Mouse (Mus musculus) liver, adult 2 months (tissue): Measurements from ENCODE around the gene Art3.

ENCODE experiments used
- CTCF ChIP-seq: fragments of 200-500 bp; IDR thresholded peaks from 2 replicates; pipeline ENCODE4 v1.5.1; 2011; ENCODE audit warnings: low read depth, low read length, control low read depth
- POLR2A ChIP-seq: fragments of 200-500 bp; IDR thresholded peaks from 2 replicates; pipeline ENCODE4 v1.6.1; 2011; ENCODE audit warnings: low read length, control low read depth; ENCODE audit not compliant: insufficient read depth; ENCODE audit errors: extremely low read depth

DNA sequence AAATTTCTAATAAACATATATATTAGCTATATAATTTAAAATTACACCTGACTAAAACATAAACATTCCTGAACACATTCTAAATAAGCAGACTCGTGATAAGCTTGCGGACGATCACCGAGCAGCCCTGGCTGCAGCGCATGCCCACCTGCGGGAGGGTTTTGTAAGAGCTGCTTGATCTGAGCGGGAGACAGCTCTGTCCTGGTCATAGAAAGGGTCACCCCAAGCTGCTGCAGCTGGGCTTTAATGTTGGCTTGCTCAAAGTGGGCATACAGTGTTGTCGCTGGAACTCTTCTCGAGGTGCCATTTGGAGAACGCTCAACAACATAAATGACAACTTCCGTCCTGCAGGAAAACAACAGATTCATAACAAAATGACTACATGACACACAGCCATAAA is 92.5 kb downstream of the Art3 start:
- no peak for TF ChIP-seq CTCF
- TF ChIP-seq POLR2A, result no peak
